Mouse (Mus musculus) CH12.LX (cell line): ENCODE data around the gene Tinag.

Source experiments
- BHLHE40 ChIP-seq: IDR thresholded peaks from 2 replicates; pipeline ENCODE4 v1.6.1; 2011; ENCODE audit warnings: mild to moderate bottlenecking, low read depth, low read length, improper control_type of control experiment
- CTCF ChIP-seq, 2 experiments: IDR thresholded peaks in 1 of 2; conservative IDR thresholded peaks in 1 of 2; 2 replicates each; pipeline ENCODE4 v1.5.1; 2011 to 2012; ENCODE audit warnings: low read depth in 2 of 2, low read length in 2 of 2, improper control_type of control experiment in 1 of 2, inconsistent platforms in 1 of 2, mild to moderate bottlenecking in 1 of 2, moderate library complexity in 1 of 2
- EP300 ChIP-seq: IDR thresholded peaks from 2 replicates; pipeline ENCODE4 v1.6.1; 2011; ENCODE audit warnings: low read length, improper control_type of control experiment
- ETS1 ChIP-seq: conservative IDR thresholded peaks from 2 replicates; pipeline ENCODE4 v1.6.1; 2012; ENCODE audit warnings: low read depth, mild to moderate bottlenecking, inconsistent platforms, low read length, improper control_type of control experiment, moderate library complexity
- GABPA ChIP-seq: IDR thresholded peaks from 2 replicates; pipeline ENCODE4 v1.6.1; 2012; ENCODE audit warnings: low read depth, low read length, improper control_type of control experiment, inconsistent platforms; ENCODE audit not compliant: insufficient replicate concordance
- KAT2A ChIP-seq: IDR thresholded peaks from 2 replicates; pipeline ENCODE4 v1.6.1; 2012; ENCODE audit warnings: low read length, improper control_type of control experiment, inconsistent platforms; ENCODE audit not compliant: insufficient replicate concordance
- MAFK ChIP-seq: IDR thresholded peaks from 2 replicates; pipeline ENCODE4 v1.6.1; 2011; ENCODE audit warnings: low read length, improper control_type of control experiment; ENCODE audit not compliant: insufficient replicate concordance
- MXI1 ChIP-seq: IDR thresholded peaks from 2 replicates; pipeline ENCODE4 v1.6.1; 2011; ENCODE audit warnings: mild to moderate bottlenecking, low read depth, low read length, improper control_type of control experiment
- POLR2A ChIP-seq: IDR thresholded peaks from 2 replicates; pipeline ENCODE4 v1.6.1; 2011; ENCODE audit warnings: low read depth, mild to moderate bottlenecking, improper control_type of control experiment, low read length
- RCOR1 ChIP-seq: conservative IDR thresholded peaks from 2 replicates; pipeline ENCODE4 v1.6.1; 2012; ENCODE audit warnings: low read depth, mild to moderate bottlenecking, inconsistent platforms, low read length, improper control_type of control experiment
- USF2 ChIP-seq: conservative IDR thresholded peaks from 2 replicates; pipeline ENCODE4 v1.6.1; 2011; ENCODE audit warnings: low read depth, low read length, improper control_type of control experiment
- ZC3H11A ChIP-seq: IDR thresholded peaks from 2 replicates; pipeline ENCODE4 v1.6.1; 2012; ENCODE audit warnings: low read depth, mild to moderate bottlenecking, inconsistent platforms, low read length, improper control_type of control experiment
- ZKSCAN1 ChIP-seq: IDR thresholded peaks from 2 replicates; pipeline ENCODE4 v1.6.1; 2012; ENCODE audit warnings: low read depth, inconsistent platforms, low read length, improper control_type of control experiment, borderline replicate concordance
- ZNF384 ChIP-seq: IDR thresholded peaks from 2 replicates; pipeline ENCODE4 v1.6.1; 2012; ENCODE audit warnings: low read depth, low read length, improper control_type of control experiment, inconsistent platforms

GRCm38 (mm10) chr9:77071676-77072075 lies 26.1 kb upstream of the Tinag start:
- TF ChIP-seq GABPA (no peak), POLR2A (no peak), ZKSCAN1 (no peak), ZNF384 (no peak), EP300 (no peak), CTCF (conservative IDR thresholded peaks at IDR 0.05 in 1 of 2, IDR thresholded peaks at IDR 0.05 in 1 of 2; ENCODE audit: low read depth in 2 of 2, low read length in 2 of 2) (no peak), MAFK (no peak), RCOR1 (no peak), BHLHE40 (no peak), KAT2A (no peak), MXI1 (no peak), USF2 (no peak), ETS1 (no peak), ZC3H11A (no peak)
